Mouse (Mus musculus): ENCODE results near the gene Mapkapk3. TPM values are rescaled to one million over a fixed set of nuclear protein-coding genes. Genes with fewer than 3 reads are reported as not detected.
A peak's percentile ranks its signal among the peaks of the same experiment; 100 is the strongest.

Mapkapk3 gene
- total and polyA plus RNA-seq, 3 experiments: 29.9 to 39.8 (median 30.1) TPM

- no peaks in the 10 kb centered on the region for H3K4me1 ChIP-seq (ENCODE audit: control insufficient read depth in 1 of 2, insufficient read depth in 2 of 2)
- dilution Hi-C loops (cut with MboI; ENCODE audit: extremely low pct_ligation_motif_present, extremely low pct_unique_long_range_greater_than_20kb, low sequenced_read_pairs) (no loop called here), in situ Hi-C loops (cut with MboI; ENCODE audit: low pct_ligation_motif_present, low pct_unique_long_range_greater_than_20kb, low sequenced_read_pairs) (no loop called here)
- H3K4me2 ChIP-seq (ENCODE audit: insufficient read depth, low read depth, poor library complexity, severe bottlenecking): no peak overlapping the region
- TF ChIP-seq HCFC1 (IDR thresholded peaks at IDR 0.05; ENCODE audit: low read depth, low read length) (no peak), MEF2A (IDR thresholded peaks at IDR 0.05; ENCODE audit: borderline replicate concordance, low read depth, low read length) (no peak), E2F4 (IDR thresholded peaks at IDR 0.05; ENCODE audit: insufficient replicate concordance, low read depth, low read length) (no peak)
- no peaks in the 10 kb centered on the region for H3K36me3 ChIP-seq (replicated peaks in 1 of 2; ENCODE audit: control insufficient read depth in 1 of 2, insufficient read depth in 1 of 2, low read length in 1 of 2)
- DNase-seq (ENCODE audit: extremely low read depth): no peak
- H3K9me3 ChIP-seq (replicated peaks; ENCODE audit: low read length): peaks cover 2% of the 10 kb centered on the region
- H3K79me2 ChIP-seq (replicated peaks; ENCODE audit: control insufficient read depth, extremely low read depth, insufficient read depth, poor library complexity, severe bottlenecking): no peaks in the 10 kb centered on the region; the same call in 1 of the 2 replicates
- H3K9ac ChIP-seq (ENCODE audit: insufficient read depth, low read depth): no peak overlapping the region
- no peak overlapping the region for H3K27ac ChIP-seq (ENCODE audit: insufficient read depth, low read depth)
- H3K4me3 ChIP-seq (replicated peaks in 1 of 3; ENCODE audit: low read depth in 2 of 3, low read length in 2 of 3, poor library complexity in 1 of 3): no peak overlapping the region
- peaks cover 94% of the 10 kb centered on the region for H3K27me3 ChIP-seq (replicated peaks)
Measured at GRCm38 (mm10) chr9:107236151-107236550, 53.5 kb downstream of the Mapkapk3 start.

GRCm38 (mm10) chr9:107235261-107235660 lies 54.4 kb downstream of the Mapkapk3 start:
- no peak overlapping the region for H3K9ac ChIP-seq (ENCODE audit: insufficient read depth, low read depth)
- H3K27ac ChIP-seq (ENCODE audit: insufficient read depth, low read depth): no peak overlapping the region
- no peaks in the 10 kb centered on the region for H3K36me3 ChIP-seq (replicated peaks in 1 of 2; ENCODE audit: control insufficient read depth in 1 of 2, insufficient read depth in 1 of 2, low read length in 1 of 2)
- in situ Hi-C loops (cut with MboI; ENCODE audit: low pct_ligation_motif_present, low pct_unique_long_range_greater_than_20kb, low sequenced_read_pairs): no loop called here
- no peaks in the 10 kb centered on the region; the same call in 1 of the 2 replicates for H3K79me2 ChIP-seq (replicated peaks; ENCODE audit: control insufficient read depth, extremely low read depth, insufficient read depth, poor library complexity, severe bottlenecking)
- H3K4me3 ChIP-seq (replicated peaks in 1 of 3; ENCODE audit: low read depth in 2 of 3, low read length in 2 of 3, poor library complexity in 1 of 3): no peak overlapping the region
- H3K27me3 ChIP-seq (replicated peaks): peaks cover 94% of the 10 kb centered on the region
- no peaks in the 10 kb centered on the region for H3K4me1 ChIP-seq (ENCODE audit: control insufficient read depth in 1 of 2, insufficient read depth in 2 of 2)
- peaks cover 2% of the 10 kb centered on the region for H3K9me3 ChIP-seq (replicated peaks; ENCODE audit: low read length)
- no peak for DNase-seq (ENCODE audit: extremely low read depth)
- dilution Hi-C loops (cut with MboI; ENCODE audit: extremely low pct_ligation_motif_present, extremely low pct_unique_long_range_greater_than_20kb, low sequenced_read_pairs): no loop called here
- no peak overlapping the region for H3K4me2 ChIP-seq (ENCODE audit: insufficient read depth, low read depth, poor library complexity, severe bottlenecking)
- TF ChIP-seq EP300 (IDR thresholded peaks at IDR 0.05; ENCODE audit: low read length): no peak
- no peak for TF ChIP-seq MYC (IDR thresholded peaks at IDR 0.05; ENCODE audit: low read depth, low read length)
- no peak for TF ChIP-seq TCF12 (IDR thresholded peaks at IDR 0.05; ENCODE audit: low read depth, low read length)
- TF ChIP-seq ZC3H11A (IDR thresholded peaks at IDR 0.05; ENCODE audit: low read depth, low read length): no peak
- no peak for TF ChIP-seq HCFC1 (IDR thresholded peaks at IDR 0.05; ENCODE audit: low read depth, low read length)
- no peak for TF ChIP-seq POLR2A (IDR thresholded peaks at IDR 0.05; ENCODE audit: low read depth, low read length)
- no peak for TF ChIP-seq IRF4 (IDR thresholded peaks at IDR 0.05; ENCODE audit: low read depth, low read length)
- no peak for TF ChIP-seq USF2 (conservative IDR thresholded peaks at IDR 0.05; ENCODE audit: low read depth, low read length)
- TF ChIP-seq NELFE (IDR thresholded peaks at IDR 0.05; ENCODE audit: low read depth, low read length): no peak
- no peak for TF ChIP-seq USF1 (IDR thresholded peaks at IDR 0.05; ENCODE audit: low read depth, low read length)
- TF ChIP-seq GABPA (IDR thresholded peaks at IDR 0.05; ENCODE audit: insufficient replicate concordance, low read depth, low read length): no peak

DNA sequence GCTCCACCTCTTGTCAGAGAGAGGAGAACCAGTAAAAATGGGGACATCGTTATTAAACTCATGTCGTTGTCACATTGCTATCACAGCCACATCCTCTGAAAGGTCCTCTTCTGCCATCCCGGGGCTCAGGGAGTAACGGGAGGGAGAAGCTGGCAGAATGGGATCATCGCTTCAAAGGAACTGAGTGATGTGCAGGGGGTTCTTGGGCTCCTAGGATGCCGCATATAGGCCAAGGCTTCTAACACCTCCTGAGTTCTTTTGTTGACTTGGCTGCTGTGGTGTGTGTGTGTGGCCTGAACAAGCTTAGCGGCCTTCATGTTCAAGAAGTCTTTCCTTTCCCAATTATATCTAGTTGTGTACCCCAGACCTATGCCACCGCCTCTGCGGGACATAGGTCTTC lies 57.5 kb downstream of the Mapkapk3 start:
- Histone ChIP-seq H3K4me2 (ENCODE audit: insufficient read depth, low read depth, poor library complexity, severe bottlenecking) (peak overlapping the region; percentile 83; the same call in 1 of the 2 replicates), H3K9ac (ENCODE audit: insufficient read depth, low read depth) (no peak overlapping the region)

More for the DNA sequence above, 57.5 kb downstream of the Mapkapk3 start:
- Histone ChIP-seq H3K9me3 (replicated peaks; ENCODE audit: low read length) (peaks cover 2% of the 10 kb centered on the region), H3K36me3 (replicated peaks in 1 of 2; ENCODE audit: control insufficient read depth in 1 of 2, insufficient read depth in 1 of 2, low read length in 1 of 2) (no peaks in the 10 kb centered on the region), H3K27ac (ENCODE audit: insufficient read depth, low read depth) (no peak overlapping the region), H3K4me1 (ENCODE audit: control insufficient read depth in 1 of 2, insufficient read depth in 2 of 2) (no peaks in the 10 kb centered on the region), H3K27me3 (replicated peaks) (peaks cover 91% of the 10 kb centered on the region), H3K79me2 (replicated peaks; ENCODE audit: control insufficient read depth, extremely low read depth, insufficient read depth, poor library complexity, severe bottlenecking) (no peaks in the 10 kb centered on the region), H3K4me3 (replicated peaks in 1 of 3; ENCODE audit: low read depth in 2 of 3, low read length in 2 of 3, poor library complexity in 1 of 3) (no peak overlapping the region)
- TF ChIP-seq EP300 (IDR thresholded peaks at IDR 0.05; ENCODE audit: low read length): no peak
- TF ChIP-seq ZC3H11A (IDR thresholded peaks at IDR 0.05; ENCODE audit: low read depth, low read length): no peak
- no peak for TF ChIP-seq MEF2A (IDR thresholded peaks at IDR 0.05; ENCODE audit: borderline replicate concordance, low read depth, low read length)
- TF ChIP-seq PAX5 (IDR thresholded peaks at IDR 0.05; ENCODE audit: low read length): no peak
- TF ChIP-seq MAZ (IDR thresholded peaks at IDR 0.05; ENCODE audit: low read depth, low read length): no peak
- TF ChIP-seq USF2 (conservative IDR thresholded peaks at IDR 0.05; ENCODE audit: low read depth, low read length): no peak
- no peak for TF ChIP-seq HCFC1 (IDR thresholded peaks at IDR 0.05; ENCODE audit: low read depth, low read length)
- TF ChIP-seq KAT2A (IDR thresholded peaks at IDR 0.05; ENCODE audit: insufficient replicate concordance, low read length): no peak
- TF ChIP-seq IRF4 (IDR thresholded peaks at IDR 0.05; ENCODE audit: low read depth, low read length): no peak
- TF ChIP-seq RCOR1 (conservative IDR thresholded peaks at IDR 0.05; ENCODE audit: low read depth, low read length): no peak
- no peak for TF ChIP-seq ELF1 (IDR thresholded peaks at IDR 0.05; ENCODE audit: low read depth, low read length)
- no peak for TF ChIP-seq SIN3A (IDR thresholded peaks at IDR 0.05; ENCODE audit: low read length)
- TF ChIP-seq JUN (IDR thresholded peaks at IDR 0.05; ENCODE audit: insufficient read depth, low read depth, low read length): no peak
- TF ChIP-seq MAX (IDR thresholded peaks at IDR 0.05; ENCODE audit: low read length): no peak
- TF ChIP-seq POLR2A (IDR thresholded peaks at IDR 0.05; ENCODE audit: low read depth, low read length): no peak
- TF ChIP-seq MYC (IDR thresholded peaks at IDR 0.05; ENCODE audit: low read depth, low read length): no peak
- no peak for DNase-seq (ENCODE audit: extremely low read depth)
- in situ Hi-C loops (cut with MboI; ENCODE audit: low pct_ligation_motif_present, low pct_unique_long_range_greater_than_20kb, low sequenced_read_pairs): no loop called here
- dilution Hi-C loops (cut with MboI; ENCODE audit: extremely low pct_ligation_motif_present, extremely low pct_unique_long_range_greater_than_20kb, low sequenced_read_pairs): no loop called here
